Mouse (Mus musculus) hematopoietic stem cell, adult 5-6 weeks (primary cell): ENCODE measurements around the gene Ap1ar. TPM values are rescaled to one million over a fixed set of nuclear protein-coding genes. Genes with fewer than 3 reads are reported as not detected.
"Not testable (repeated sequence)": the region's sequence is repeated elsewhere in the genome, so short reads cannot be mapped to it uniquely, and the experiment has no call there.

Experiments used
- ATAC-seq, 2 experiments: fragments of 125-278 bp in 1 of 2; replicated peaks in 1 of 2; 2 replicates each; pipeline ENCODE4 v1.8.0; 2016 to 2017; ENCODE audit warnings: inconsistent platforms in 2 of 2, mild to moderate bottlenecking in 2 of 2, moderate number of reproducible peaks in 2 of 2, low read depth in 1 of 2, moderate TSS enrichment in 1 of 2; ENCODE audit not compliant: low FRiP score in 2 of 2, poor library complexity in 2 of 2, severe bottlenecking in 2 of 2, insufficient read depth in 1 of 2, low TSS enrichment in 1 of 2
- total RNA-seq: library from RNA; stranded (forward); fragments of 172-1452, 232-1000 nt; gene quantifications from 2 replicates; pipeline ENCODE4 v1.2.3, GENCODE M21; 2017

Gene Ap1ar
- total RNA-seq, 1 experiment from 2014 or later = 85.6 TPM

GRCm38 (mm10) chr3:127787032-127787431 is 50.3 kb downstream of the Ap1ar start:
- ATAC-seq = peak; percentile 63 to 64

- not testable (repeated sequence) for ATAC-seq
Observed at GRCm38 (mm10) chr3:127783680-127784079, 53.6 kb downstream of the Ap1ar start.

GRCm38 (mm10) chr3:127782921-127783320 is 54.4 kb downstream of the Ap1ar start:
- no peak for ATAC-seq

- no peak for ATAC-seq
Observed at GRCm38 (mm10) chr3:127780921-127781320, 56.4 kb downstream of the Ap1ar start.

- peak; percentile 97 to 99 for ATAC-seq
Observed at GRCm38 (mm10) chr3:127780021-127780644, 57.2 kb downstream of the Ap1ar start, which contains the start of gene Alpk1. Gene Alpk1, minus strand, starts transcription at chr3:127780527.

GRCm38 (mm10) chr3:127769146-127769545 is 68.2 kb downstream of the Ap1ar start:
- ATAC-seq = peak; percentile 98 to 99

GRCm38 (mm10) chr3:127765971-127766370 is 71.4 kb downstream of the Ap1ar start:
- ATAC-seq = no peak

GRCm38 (mm10) chr3:127764541-127764940 is 72.8 kb downstream of the Ap1ar start:
- ATAC-seq = no peak

GRCm38 (mm10) chr3:127763076-127763612 is 74.2 kb downstream of the Ap1ar start:
- peak; percentile 92 to 94 for ATAC-seq

GRCm38 (mm10) chr3:127762403-127762802 is 74.9 kb downstream of the Ap1ar start:
- ATAC-seq = no peak

- peak; percentile 50 for ATAC-seq
Observed at GRCm38 (mm10) chr3:127759212-127759611, 78.1 kb downstream of the Ap1ar start.

- ATAC-seq = no peak
Observed at GRCm38 (mm10) chr3:127758806-127759205, 78.5 kb downstream of the Ap1ar start.

- no peak for ATAC-seq
Observed at GRCm38 (mm10) chr3:127757886-127758301, 79.4 kb downstream of the Ap1ar start.

Other genes with a start within 250 kb of the Ap1ar start
- not detected in 2 replicates for gene Neurog2, start 204.4 kb downstream of the Ap1ar start, total RNA-seq
- 9.4 and 11.0 TPM in 2 replicates for gene Alpk1, start 57.0 kb downstream of the Ap1ar start, total RNA-seq
- 33.6 and 34.1 TPM in 2 replicates for gene Tifa, start 47.7 kb downstream of the Ap1ar start, total RNA-seq
- 6.2 and 10.6 TPM in 2 replicates for gene Fam241a, start 58.8 kb upstream of the Ap1ar start, total RNA-seq